Mouse (Mus musculus) embryo, embryonic 9.5 days (tissue): ENCODE data around the gene Brwd1.
"Not testable (repeated sequence)": the region's sequence is repeated elsewhere in the genome, so short reads cannot be mapped to it uniquely, and the experiment has no call there.

Experiments used
- DNase-seq: peaks from one replicate; pipeline ENCODE4 v3.0.0-alpha.2; 2017; ENCODE audit errors: extremely low spot score

The Brwd1 gene

DNA sequence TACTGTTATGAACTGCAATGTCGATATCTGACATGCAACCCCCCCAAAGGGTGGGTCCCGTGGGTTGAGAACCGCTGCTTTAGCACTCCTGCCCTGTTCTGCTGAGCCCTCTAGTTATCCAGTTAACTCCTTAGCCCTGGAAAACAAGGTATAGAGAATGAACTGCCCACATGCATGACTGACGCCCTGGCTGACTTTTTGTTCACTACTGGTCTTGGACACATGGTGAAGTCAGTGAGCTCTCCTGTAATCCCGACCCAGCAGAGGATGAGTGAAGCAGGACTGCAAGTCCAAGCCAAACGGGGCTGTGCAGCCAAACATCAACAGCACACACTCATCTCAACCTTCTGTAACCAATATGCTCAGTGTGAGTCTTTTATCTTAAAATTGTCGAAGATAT, 1.8 kb downstream of the Brwd1 start:
- DNase-seq: no peak

DNA sequence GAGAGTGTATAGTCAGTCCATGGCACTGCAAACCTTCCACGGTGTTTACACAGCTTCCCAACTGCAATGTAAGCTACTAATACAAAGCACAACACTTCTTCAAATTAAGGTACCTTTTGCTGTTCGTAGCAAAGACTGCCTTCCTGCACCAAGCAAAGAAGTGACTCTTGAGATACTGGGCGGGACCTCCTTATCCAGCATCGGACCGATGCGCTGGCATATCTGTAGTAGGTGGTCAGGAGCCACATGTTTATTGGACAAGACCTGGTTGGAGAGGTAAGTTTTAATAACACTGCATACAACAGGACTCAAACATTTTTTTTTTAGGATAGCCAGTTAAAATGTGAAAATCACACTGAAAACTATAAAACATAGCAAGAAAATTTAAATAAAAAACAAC, 14.0 kb downstream of the Brwd1 start:
- no peak for DNase-seq

DNA sequence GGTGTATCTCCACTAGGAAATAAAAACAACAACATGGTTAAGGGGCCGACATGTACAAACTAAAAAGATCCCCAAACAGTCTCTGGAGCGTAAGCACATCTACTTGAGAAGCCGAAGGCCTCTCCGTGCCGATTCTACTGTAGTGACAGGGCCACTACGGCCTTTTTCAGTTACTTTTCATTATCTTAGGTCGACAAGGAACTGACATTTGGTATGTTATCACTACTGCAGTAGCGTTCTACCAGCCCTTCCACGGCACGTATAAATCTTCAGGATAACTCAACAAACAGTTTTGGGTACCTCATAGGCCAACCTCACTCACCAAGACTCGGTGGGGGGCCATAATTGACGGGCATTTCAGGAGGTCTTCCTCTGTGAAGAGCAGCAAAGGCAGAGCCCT, 16.2 kb downstream of the Brwd1 start:
- DNase-seq: no peak

DNA sequence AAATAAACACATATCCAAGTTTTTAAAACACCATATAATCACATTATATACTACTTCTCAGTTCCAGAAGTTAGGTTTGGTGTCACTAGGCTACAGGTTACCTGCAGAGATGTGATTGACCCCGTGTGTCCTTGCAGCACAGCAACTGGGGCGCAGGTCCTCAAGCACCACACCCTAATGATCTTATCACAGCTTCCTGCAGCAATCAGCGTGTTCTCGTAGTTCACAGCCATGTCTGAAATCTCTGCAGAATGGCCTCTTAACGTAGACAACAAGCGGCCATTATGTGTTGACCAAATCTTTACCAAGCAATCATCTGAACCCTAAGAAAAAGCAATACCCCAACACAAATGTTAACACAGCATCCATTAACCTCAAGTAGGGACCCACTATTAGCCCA, 17.7 kb downstream of the Brwd1 start:
- DNase-seq: no peak

DNA sequence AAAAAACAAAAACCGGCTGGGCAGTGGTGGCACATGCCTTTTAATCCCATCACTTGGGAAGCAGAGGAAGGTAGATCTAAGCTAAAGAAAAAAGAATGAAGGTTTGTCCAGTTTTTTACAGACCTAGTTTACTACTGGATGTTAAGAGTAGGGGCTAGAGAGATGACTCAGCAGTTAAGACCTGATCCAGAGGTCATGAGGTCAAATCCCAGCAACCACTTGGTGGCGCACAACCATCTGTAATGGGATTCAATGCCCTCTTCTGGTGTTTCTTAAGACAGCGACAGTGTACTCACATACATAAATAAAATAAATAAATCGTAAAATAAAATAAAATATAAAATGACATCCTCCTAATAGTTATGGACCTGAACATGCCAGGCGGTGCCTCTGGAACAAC, 38.2 kb downstream of the Brwd1 start:
- peak; percentile 44 for DNase-seq

DNA sequence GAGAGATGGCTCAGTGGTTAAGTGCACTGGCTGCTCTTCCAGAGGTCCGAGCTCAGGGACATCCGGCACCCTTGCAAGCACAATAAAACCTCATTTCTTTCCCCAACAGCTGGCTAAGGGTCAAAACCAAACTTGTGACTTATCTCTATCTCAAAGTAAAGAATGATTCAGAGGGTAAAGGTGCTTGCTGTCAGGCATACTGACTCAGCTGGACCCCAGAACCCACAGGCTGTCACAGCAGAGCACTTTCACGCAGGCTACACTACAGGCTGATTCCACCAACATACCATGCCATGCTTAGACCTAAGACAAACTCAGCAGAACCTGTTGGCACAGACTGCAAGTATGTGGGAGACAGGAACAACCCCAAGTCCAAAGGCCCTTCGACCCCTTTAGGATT, 41.6 kb downstream of the Brwd1 start:
- no peak for DNase-seq

DNA sequence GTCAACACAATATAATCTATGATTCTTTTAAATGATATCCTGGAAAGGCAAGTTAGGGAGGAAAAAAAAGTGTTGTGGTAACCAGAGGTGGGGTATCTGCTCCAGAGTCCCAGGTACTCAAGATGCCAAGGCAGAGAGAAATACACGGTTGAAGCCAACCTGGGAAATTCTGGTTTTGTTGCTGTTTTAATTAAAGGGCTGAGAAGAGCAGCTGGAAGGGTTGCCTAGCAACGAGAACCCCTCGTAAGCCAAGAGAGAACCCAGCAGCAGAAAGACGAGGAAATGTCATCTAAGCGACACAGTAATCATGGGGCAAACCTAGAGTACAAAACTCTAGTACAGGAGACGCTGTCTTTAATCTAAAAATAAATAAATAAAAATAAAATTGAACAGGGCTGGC, 42.8 kb downstream of the Brwd1 start:
- no peak for DNase-seq

DNA sequence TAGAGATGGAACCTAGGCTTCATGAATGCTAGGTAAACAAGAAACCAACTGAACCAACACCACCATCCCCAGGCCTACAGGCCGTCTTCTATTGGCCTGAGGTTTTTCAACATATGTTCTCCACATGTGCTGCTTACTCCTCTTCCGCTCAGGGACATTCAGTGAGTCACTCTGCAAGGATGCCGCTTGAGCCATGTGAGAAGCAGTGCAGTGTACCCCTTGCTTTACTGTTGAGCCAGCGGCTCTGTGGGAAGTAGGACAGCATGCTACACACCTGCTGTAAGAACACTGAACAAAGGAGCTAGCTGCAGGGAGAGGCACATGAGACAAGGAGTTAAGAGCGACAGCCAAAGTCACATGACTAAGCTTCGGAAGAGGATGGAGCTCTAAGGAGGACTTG, 47.9 kb downstream of the Brwd1 start:
- no peak for DNase-seq

DNA sequence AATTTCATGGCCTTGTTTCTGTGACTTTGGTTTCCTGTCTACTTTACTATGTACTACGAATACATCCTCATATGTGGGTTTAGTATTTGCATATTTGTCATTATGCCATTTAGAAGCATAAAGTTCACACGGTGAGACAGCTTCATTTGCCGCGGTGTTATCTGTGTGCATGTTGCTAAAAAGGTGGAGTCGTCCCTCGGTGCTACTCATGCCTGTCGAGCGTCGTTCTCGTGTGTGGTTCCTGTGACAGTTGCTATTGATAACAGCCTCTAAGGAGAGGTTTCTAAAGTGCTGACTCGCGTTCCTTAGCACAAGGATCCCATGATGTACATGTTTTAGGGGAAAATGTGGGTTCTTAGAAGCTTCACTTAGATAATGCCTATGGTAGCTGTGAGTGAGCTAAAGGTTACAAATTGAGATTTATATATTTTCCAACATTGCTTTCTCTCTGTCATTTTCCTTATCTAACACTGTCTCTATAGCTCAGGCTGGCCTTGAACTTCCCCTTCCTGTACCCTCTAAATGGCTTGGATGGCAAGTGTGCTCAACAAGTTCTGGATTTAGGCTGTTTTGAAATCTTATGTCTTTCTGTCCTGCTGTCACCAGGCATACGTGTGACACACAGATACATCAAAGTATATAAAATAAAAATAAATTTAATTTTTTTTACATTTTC, 49.8 kb downstream of the Brwd1 start:
- no peak for DNase-seq

DNA sequence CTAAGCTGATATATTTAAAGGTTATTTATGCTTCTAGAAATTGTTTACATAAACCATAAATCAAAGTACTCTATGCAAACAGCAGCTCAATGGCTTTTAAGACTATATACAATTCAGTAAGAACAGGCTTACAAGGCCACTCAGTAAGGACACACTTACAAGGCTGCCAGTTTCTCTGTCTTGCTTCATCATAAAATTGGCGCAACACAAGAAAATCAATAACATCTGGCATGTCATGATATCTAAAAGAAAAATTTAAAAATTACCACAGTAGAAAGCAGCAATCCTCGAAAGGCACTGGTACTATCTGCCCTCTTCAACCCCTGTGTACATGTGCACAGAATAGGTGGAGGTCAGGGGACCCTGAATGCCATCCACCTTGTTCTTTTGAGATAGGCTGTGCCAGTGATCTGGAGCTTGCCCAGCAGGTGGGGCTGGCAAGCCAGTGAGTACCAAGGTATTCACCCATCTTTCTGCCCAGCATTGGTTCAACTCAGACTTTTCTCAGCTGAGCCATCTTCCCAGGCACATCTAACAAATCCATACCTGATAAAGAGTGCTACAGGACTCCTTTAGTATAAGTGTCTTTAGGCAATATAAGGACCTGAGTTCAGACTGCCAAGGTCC, 51.7 kb downstream of the Brwd1 start:
- no peak for DNase-seq

DNA sequence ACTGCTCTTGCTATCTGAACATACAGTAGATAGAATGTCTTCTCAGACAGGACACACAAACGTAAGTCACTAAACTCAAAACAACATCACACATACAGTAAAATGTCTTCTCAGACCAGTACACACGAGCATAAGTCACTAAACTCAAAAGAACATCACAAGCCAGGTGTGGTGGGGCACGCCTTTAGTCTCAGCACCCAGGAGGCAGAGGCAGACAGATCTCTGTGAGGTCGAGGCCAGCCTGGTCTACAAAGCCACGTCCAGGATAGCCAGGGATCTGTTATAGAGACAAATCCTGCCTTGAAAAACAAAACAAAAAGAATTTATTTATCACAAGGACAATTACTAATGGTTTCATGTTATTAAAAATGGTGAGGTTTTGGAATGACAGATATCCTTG, 56.1 kb downstream of the Brwd1 start:
- no peak for DNase-seq

DNA sequence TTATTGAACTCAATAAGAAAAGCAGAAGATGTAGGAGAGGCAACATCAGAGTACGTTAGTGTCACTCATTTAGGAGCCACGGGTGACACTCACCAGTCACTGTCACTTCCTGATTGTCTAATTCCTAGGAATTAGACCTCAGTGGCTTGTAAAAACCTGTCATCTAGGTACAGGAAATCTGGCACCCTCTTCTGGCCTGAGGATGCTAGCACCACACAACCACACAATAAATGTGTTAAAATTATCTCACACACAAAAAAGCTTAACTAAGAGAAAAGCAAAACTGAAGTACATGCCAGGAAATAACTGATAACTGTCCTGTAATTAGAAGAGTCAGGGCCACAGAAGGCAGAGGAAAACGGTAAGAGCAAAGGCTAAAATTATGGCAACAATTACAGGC, 57.1 kb downstream of the Brwd1 start:
- DNase-seq: no peak

DNA sequence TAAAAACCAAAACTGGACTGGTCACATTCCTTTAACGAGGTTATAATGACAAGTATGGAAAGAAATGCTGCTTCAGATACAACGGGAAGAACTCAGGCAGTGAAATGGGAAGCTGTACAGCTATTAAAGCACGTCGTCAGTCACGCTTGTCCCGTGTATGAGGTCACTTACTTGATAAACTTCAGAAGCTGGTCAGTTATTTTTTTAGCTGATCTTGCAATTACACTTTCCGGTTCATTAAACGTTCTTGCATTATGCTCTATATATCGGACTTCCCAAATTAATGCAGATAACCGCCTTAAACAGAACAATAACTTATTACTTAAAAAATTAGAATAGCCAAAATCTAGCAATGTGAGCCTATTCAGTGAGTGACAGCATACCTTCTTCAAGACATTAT, 61.3 kb downstream of the Brwd1 start:
- DNase-seq: no peak

DNA sequence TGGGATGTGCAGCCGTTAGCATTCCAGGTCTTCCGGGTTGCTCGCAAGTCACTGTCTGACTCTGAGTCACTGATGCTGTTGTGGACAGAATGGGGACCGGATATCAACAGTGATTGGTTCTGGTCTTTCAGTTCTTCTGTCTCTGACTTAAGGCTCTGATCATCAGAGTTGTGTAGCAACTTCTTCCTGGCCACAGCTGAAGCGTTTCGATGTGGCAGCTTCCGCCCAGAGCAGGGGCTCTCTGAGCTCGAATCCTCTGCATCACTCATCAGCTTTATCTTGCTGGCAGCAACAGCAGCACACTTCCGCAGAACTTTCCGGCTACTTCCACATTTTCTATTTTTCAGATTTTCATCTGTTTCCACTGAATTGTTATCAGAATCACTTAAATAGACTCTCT, 73.2 kb downstream of the Brwd1 start:
- DNase-seq: not testable (repeated sequence)

DNA sequence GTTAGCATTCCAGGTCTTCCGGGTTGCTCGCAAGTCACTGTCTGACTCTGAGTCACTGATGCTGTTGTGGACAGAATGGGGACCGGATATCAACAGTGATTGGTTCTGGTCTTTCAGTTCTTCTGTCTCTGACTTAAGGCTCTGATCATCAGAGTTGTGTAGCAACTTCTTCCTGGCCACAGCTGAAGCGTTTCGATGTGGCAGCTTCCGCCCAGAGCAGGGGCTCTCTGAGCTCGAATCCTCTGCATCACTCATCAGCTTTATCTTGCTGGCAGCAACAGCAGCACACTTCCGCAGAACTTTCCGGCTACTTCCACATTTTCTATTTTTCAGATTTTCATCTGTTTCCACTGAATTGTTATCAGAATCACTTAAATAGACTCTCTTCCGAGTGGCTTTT, 78.0 kb downstream of the Brwd1 start:
- DNase-seq: not testable (repeated sequence)

DNA sequence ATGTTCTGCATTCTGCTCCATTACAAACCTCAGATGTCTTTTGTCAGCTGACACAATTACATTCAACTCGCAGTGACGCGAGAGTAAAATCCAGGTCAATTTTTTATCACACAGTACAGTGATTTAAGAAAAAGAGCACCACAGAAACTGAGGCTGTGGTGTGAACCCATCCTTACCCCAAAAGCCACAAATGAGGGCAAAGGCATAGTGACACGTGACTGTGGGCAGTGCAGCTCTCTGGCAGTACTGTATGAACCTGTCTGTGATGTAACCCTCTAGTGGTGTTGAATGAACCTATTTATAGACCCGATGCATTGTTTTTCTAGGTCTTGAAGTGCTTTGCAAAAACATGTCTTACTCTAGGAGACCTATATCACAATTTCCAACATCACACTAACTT, 83.0 kb downstream of the Brwd1 start:
- no peak for DNase-seq

DNA sequence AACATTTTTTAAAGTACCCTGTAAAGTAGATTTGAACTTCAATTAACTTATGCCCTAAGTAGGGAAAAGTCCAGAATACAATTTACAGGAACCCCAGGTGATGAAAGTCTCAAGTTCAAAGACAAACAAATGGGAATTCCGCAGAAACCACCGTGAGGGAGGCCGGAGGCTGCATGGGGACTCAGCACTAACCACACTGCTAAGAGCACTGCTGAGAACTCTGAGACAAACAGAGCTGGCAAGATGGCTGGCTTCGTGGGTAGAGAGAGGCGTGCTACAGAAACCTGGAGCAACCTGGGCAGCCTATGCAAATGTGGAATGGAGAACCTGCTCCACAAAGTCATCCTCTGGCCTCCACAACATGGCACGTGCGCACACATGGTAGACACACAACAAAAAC, 86.2 kb downstream of the Brwd1 start:
- no peak for DNase-seq

DNA sequence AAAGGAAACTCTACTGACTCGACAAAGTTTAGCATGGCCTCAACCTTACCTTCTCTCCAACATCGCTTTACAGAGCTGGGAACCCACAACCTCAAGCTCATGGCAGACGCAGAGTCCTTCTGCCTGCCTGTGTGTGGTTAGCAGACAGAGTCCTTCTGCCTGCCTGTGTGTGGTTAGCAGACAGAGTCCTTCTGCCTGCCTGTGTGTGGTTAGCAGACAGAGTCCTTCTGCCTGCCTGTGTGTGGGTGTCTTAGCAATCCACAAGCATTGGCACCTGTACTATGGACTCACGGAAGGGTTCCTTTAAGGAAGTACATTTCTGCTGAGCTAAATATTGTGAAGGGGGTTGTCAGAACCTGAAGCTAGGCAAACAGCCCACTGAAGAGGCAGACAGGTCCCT, 87.8 kb downstream of the Brwd1 start:
- not testable (repeated sequence) for DNase-seq

DNA sequence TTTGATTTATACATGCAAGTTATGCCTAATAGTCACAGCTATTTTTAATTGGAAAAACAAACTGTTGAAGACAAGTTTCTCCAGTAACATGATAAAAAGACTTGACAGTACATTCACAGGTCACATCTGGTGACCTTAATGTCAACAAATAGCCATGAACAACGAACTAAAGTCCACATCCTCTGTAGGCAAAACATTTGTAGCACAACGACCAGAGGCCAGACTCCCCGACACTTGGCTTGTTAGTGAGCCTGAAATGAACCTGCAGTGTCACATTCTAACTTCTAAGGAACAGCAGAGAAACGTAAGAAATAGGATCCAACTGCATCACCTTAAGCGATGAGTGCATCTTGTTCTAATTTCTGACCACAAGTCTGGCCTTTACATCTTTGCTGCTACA, 89.7 kb downstream of the Brwd1 start:
- no peak for DNase-seq

DNA sequence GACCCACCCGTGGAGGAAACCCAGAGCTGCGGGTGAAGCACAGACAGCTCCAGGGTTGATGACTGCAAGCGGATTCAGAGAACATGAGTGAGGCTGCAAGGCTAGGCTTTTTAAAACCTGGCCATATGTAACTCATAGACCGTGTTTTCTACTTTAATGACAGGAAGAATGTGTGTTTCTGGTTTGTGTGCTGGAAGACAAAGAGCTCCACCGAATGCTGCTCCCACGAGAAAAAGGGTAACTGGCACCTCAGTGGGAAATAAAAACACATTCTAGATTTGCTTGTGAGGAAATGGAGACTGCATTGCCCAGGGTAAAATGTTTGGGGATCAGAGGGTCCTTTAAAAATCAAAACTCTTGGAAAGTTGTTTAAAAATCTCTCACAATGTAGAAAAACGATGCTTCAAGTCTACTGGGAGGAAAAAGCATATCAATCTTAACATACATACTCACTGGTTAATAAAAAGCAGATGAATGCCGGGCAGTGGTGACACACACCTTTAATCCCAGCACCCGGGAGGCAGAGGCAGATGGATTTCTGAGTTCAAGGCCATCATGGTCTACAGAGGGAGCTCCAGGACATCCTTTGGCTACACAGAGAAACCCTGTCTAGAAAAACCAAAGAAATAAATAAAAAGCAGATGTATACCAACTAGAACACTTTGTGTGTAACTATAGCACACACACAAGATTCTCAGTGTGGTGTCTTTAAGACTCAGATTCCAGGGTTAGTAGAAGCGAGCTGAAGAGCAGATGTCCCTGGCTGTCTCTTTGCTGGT, 91.0 kb downstream of the Brwd1 start:
- peak; percentile 28 for DNase-seq

DNA sequence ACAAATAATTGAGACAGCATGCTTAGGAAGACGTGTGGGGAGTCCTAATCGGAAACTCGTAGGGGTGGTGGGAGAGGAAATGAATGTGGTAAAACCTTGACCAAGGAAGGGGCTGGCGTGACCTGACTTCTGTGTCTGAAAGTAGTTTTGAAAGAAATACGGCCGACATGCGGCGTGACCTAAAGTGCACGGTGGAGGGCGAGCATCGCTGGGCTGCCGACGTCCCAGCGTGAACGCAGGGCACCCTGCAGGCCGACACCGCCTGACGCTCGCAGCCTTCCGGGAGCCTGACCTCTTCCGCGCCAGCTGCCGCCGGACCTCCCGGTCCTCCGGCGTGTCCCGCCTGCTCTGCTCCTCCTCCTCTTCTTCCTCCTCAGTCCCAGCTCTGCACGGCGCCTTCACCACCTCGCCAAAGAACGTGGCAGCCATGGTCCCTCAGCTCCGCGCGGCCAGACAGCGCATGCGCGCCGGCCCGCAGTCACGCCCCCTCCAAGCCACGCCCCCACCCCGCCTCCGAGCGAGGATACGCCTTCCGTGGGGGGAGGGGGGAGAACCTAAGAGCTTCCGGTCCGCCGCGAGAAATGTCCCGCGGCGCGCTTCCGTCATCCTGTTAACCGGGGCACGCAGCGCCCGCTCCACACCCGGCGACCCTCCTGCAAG, 91.7 kb downstream of the Brwd1 start, which contains the start of gene Psmg1:
TSS of gene Psmg1 (minus strand) at position 499 of the 660 bp plus-strand sequence.
- DNase-seq: peak; percentile 99

DNA sequence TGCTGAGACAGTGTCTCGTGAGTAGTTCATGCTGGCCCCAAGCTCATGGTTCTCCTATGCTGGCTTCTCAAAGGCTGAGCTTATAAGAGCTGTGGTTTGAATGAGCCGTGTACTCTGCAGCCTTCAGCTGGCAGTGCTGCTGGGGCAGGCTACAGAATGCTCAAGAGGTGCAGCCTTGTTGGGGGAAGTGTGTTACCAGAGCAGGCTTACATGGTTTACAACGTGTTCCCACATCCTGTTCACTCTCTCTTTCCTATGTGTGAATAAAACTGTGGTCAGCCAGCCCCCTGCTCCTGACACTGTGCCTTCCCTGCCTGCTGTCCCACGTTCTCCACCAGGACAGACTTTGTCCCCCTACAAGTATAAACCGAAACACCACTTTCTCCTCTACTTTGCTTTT, 97.4 kb downstream of the Brwd1 start:
- DNase-seq: no peak

DNA sequence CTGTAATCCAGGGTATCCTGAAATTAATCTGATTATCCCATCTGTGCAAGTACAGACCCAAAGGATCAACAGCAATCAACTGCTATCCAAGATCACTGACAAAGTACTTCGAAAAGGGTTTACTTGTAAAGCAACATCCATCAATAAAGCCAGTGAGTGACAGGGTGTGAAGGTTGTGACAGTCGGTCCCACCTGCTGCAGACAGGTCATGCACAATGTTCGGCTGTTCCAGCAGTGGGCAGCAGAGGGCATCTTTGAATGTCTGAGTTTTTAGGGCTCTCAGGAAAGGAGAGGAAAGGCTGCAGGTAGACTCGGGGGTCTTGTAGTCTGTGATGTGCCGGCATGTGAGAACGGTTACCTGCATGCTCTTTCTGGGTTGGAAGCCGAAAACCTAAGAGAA, 98.7 kb downstream of the Brwd1 start:
- no peak for DNase-seq
